Mouse (Mus musculus) inflammation-experienced regulatory T-cells, adult 16 weeks (primary cell): ENCODE data around the gene Abce1. TPM values are rescaled to one million over a fixed set of nuclear protein-coding genes. Genes with fewer than 3 reads are reported as not detected.

Source experiments
- polyA plus RNA-seq: library from polyadenylated mRNA; unstranded; fragments of 100-300 nt; shearing (Covaris generic); gene quantifications from one replicate; pipeline ENCODE4 v1.2.1, GENCODE M21; 2017

The Abce1 gene
- polyA plus RNA-seq = 115 TPM

DNA sequence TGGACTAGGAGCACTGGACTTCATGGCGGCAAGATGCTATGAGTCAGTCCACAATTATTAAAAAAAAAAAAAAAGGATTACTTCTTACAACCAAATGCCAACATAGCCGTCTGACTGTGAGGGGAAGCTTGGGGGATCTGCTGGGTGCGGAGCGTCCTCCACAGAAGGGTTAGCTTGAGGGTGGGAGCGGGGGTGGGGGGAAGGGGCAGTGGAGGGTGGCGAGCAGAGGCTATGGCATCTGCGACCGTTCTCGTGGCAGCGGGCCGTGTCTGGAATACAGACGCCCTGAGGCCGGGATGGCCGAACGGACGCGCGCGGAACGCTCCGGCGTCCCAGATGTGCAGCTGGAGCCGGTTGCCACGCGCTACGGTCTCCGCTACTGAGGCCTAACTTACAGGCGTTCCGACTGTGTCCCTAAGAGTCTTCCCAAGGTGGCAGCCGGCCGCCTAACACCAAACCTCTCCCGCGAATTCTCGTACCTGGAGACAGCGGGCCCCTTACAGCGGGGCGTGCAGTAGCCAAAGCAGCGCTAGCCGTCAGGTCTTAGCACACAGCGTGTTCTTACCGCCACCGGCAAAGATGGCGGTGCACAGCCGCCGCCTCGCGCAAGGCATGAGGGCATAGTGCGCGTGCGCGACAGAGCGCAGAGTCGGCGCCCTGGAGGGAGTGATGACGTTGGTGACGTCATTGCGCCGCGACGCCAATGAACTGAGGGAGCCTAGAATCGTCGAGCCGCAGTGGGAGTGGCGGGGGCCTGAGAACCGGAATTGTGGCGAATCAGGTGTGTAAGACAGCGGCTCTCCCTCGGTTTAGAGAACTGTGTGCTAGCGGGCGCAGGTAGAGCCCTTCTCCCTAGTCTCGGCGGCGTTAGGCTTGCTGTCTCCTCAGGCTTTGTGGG is at the start of gene Abce1, which contains the start of gene Anapc10:
TSS of gene Abce1 (minus strand) at position 677 of the 898 bp plus-strand sequence.
TSS of gene Anapc10 (plus strand) at position 757 of the 898 bp plus-strand sequence.

DNA sequence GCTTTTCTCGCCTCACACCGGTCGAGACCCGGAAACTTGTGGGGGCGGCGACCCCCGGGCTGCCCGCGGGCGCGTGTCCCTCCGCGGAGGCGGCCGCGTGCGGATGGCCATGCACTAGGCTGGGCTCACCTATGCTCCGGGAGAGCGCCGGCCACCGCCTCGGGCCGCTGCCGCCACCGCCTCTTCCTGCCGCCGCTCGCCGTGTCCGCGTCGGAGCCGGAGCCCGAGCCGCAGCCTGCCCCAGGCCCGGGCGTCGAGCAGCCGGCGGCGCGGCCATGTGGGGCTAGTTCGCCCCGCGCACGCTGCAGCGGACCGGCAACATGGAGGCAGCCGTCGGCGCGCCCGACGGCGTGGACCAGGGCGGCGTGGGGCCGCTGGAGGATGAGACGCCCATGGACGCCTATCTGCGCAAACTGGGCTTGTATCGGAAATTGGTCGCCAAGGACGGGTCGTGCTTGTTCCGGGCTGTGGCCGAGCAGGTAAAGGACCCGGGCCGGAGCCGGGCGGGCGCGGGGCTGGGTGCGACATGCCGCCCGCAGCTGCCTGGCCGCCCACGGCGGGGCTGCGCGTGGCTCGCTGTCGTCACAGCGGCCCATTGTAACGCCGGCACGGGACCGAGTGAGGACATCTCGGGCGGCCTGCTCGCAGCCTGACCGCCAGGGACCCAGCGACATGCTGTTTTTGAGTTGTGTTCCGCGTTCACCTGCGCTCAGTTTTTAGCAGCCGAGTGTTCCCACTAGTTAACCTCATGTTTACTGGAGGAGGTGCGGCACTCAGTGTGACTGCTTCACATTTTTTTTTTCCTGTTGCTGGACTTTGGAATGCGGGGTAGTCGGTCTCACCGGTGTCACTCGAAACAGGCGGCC is 71.7 kb downstream of the Abce1 start, which contains the start of gene Otud4:
TSS of gene Otud4 (plus strand) at position 33 of the 866 bp plus-strand sequence.

Other genes starting within 250 kb of the Abce1 start
- gene Otud4, start 72.1 kb downstream of the Abce1 start, polyA plus RNA-seq = 9.6 TPM
- gene Anapc10, start 80 bp upstream of the Abce1 start, polyA plus RNA-seq = 27.3 TPM